Mouse (Mus musculus) CH12.LX (cell line): Measurements from ENCODE around the gene Mfrp.

ENCODE experiments used
- CHD2 ChIP-seq: IDR thresholded peaks from 2 replicates; pipeline ENCODE4 v1.6.1; 2011; ENCODE audit warnings: low read length, improper control_type of control experiment
- CTCF ChIP-seq, 2 experiments: IDR thresholded peaks in 1 of 2; conservative IDR thresholded peaks in 1 of 2; 2 replicates each; pipeline ENCODE4 v1.5.1; 2011 to 2012; ENCODE audit warnings: low read depth in 2 of 2, low read length in 2 of 2, improper control_type of control experiment in 1 of 2, inconsistent platforms in 1 of 2, mild to moderate bottlenecking in 1 of 2, moderate library complexity in 1 of 2
- ELF1 ChIP-seq: IDR thresholded peaks from 2 replicates; pipeline ENCODE4 v1.6.1; 2014; ENCODE audit warnings: low read depth, mild to moderate bottlenecking, inconsistent platforms, low read length, improper control_type of control experiment
- GABPA ChIP-seq: IDR thresholded peaks from 2 replicates; pipeline ENCODE4 v1.6.1; 2012; ENCODE audit warnings: low read depth, low read length, improper control_type of control experiment, inconsistent platforms; ENCODE audit not compliant: insufficient replicate concordance
- KAT2A ChIP-seq: IDR thresholded peaks from 2 replicates; pipeline ENCODE4 v1.6.1; 2012; ENCODE audit warnings: low read length, improper control_type of control experiment, inconsistent platforms; ENCODE audit not compliant: insufficient replicate concordance
- MAFK ChIP-seq: IDR thresholded peaks from 2 replicates; pipeline ENCODE4 v1.6.1; 2011; ENCODE audit warnings: low read length, improper control_type of control experiment; ENCODE audit not compliant: insufficient replicate concordance
- MXI1 ChIP-seq: IDR thresholded peaks from 2 replicates; pipeline ENCODE4 v1.6.1; 2011; ENCODE audit warnings: mild to moderate bottlenecking, low read depth, low read length, improper control_type of control experiment
- POLR2A ChIP-seq: IDR thresholded peaks from 2 replicates; pipeline ENCODE4 v1.6.1; 2011; ENCODE audit warnings: low read depth, mild to moderate bottlenecking, improper control_type of control experiment, low read length
- ZMIZ1 ChIP-seq: IDR thresholded peaks from 2 replicates; pipeline ENCODE4 v1.6.1; 2012; ENCODE audit warnings: low read depth, mild to moderate bottlenecking, inconsistent platforms, low read length, improper control_type of control experiment

DNA sequence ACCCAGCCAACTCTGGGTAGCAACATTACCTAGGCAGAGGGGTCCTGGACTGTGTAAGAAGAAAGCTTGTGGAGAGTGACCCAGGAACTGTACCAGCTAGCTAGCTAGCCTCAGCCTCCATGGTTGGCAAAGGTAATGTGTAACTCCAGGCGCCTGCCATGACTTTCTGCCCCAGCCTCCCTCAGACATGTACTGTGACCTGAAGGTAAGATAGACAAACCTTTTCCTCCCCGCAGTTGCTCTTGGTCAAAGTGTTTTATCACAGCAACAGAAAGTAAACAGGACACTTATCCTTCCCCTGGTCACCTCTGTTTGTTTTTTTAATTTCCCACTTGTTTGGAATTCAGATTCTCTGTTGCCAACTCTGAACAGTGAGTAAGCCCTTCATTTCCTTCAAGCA lies 12.9 kb downstream of the Mfrp start:
- TF ChIP-seq ZMIZ1 (no peak), CTCF (conservative IDR thresholded peaks at IDR 0.05 in 1 of 2, IDR thresholded peaks at IDR 0.05 in 1 of 2; ENCODE audit: low read depth in 2 of 2, low read length in 2 of 2) (no peak), POLR2A (no peak), GABPA (no peak), CHD2 (no peak), MXI1 (no peak), KAT2A (no peak), MAFK (no peak), ELF1 (no peak)
